Comparison of ENCODE assay signal across 11 mouse cellular contexts in genomic region chr12:44993391-44993790, GRCm38 (mm10).
DNase-seq lines count a peak whose midpoint lies in the region; ATAC-seq lines count a peak whose summit lies in the region.
"Had no signal": no experiment of that assay in that cellular context is flagged by ENCODE, and none has a peak within 500 bp of the region (broad histone marks: within the 10 kb centered on the region; RNA-seq: fewer than 3 reads in every experiment).

No protein-coding gene starts in this region.

- no peaks in the 10 kb centered on the region for H3K4me1 ChIP-seq in heart, embryonic 11.5 days (ENCODE audit: control insufficient read depth, insufficient read depth, low read length)

- no peak overlapping the region for H3K27ac ChIP-seq in heart, embryonic 11.5 days (ENCODE audit: low read depth, low read length)
- H3K27ac ChIP-seq: liver, embryonic 15.5 days had no signal

- no peak overlapping the region for H3K9ac ChIP-seq in heart, embryonic 11.5 days (ENCODE audit: low read depth, low read length)
- H3K9ac ChIP-seq: liver, embryonic 15.5 days had no signal

- ATAC-seq in heart, embryonic 11.5 days (replicated peaks; ENCODE audit: insufficient number of reproducible peaks, low FRiP score, low TSS enrichment): no peak

- WGBS in heart, embryonic 11.5 days (ENCODE audit: insufficient replicate concordance): 76% methylated on average over 3 of the region's 3 CpGs

- H3K4me3 ChIP-seq in heart, embryonic 11.5 days (ENCODE audit: low read depth, low read length): no peak overlapping the region
- H3K4me3 ChIP-seq: liver, embryonic 15.5 days had no signal

- peak; percentile 63 to 65 for DNase-seq in heart, adult 9 months (ENCODE audit: low spot score in 2 of 2)
- peak; percentile 22 for DNase-seq in gastrocnemius, postnatal 25 days
- DNase-seq in layer of hippocampus, adult 9-10 months (ENCODE audit: low spot score): peak; percentile 75
- peak; percentile 29 for DNase-seq in lung, postnatal 25 days (ENCODE audit: low spot score)
- DNase-seq in thymus, postnatal 0 days (ENCODE audit: low spot score): no peak
- no peak for DNase-seq in spleen, postnatal 36 days (ENCODE audit: low spot score in 2 of 2)
- DNase-seq in adrenal gland, postnatal 14 days: no peak
- DNase-seq: cerebellum, adult 9-10 months; thymus, postnatal 25 days had no signal

- H3K4me2 ChIP-seq in heart, embryonic 11.5 days: no peak overlapping the region
- H3K4me2 ChIP-seq: liver, embryonic 15.5 days had no signal

- H3K27me3 ChIP-seq in heart, embryonic 11.5 days (ENCODE audit: control insufficient read depth, insufficient read depth, low read length): no peaks in the 10 kb centered on the region
- H3K27me3 ChIP-seq: liver, embryonic 15.5 days had no signal

- no peaks in the 10 kb centered on the region for H3K9me3 ChIP-seq in heart, embryonic 11.5 days (replicated peaks; ENCODE audit: control insufficient read depth, low read length)
- H3K9me3 ChIP-seq: liver, embryonic 15.5 days had no signal

- H3K36me3 ChIP-seq in heart, embryonic 11.5 days (ENCODE audit: control insufficient read depth, insufficient read depth, low read length): no peaks in the 10 kb centered on the region
- H3K36me3 ChIP-seq: liver, embryonic 15.5 days had no signal

Comparison
In these comparisons a context has a peak if more than half of its experiments do, and no peak if none do; other contexts are left out.
1. DNase-seq: peak in heart, adult 9 months (2 of 2), gastrocnemius, postnatal 25 days (single experiment), layer of hippocampus, adult 9-10 months (single experiment) and lung, postnatal 25 days (single experiment); none in thymus, postnatal 0 days (single experiment), spleen, postnatal 36 days (0 of 2) and adrenal gland, postnatal 14 days (single experiment).